Mouse (Mus musculus) thymus, adult 2 months (tissue): ENCODE data around the gene Pdia6.

Source experiments
- CTCF ChIP-seq: fragments of 200-500 bp; IDR thresholded peaks from 2 replicates; pipeline ENCODE4 v1.5.1; 2012; ENCODE audit warnings: mild to moderate bottlenecking, control low read depth, low read length, moderate library complexity, borderline replicate concordance; ENCODE audit not compliant: control insufficient read depth, poor library complexity, insufficient read depth; ENCODE audit errors: extremely low read depth
- POLR2A ChIP-seq: fragments of 200-500 bp; IDR thresholded peaks from 2 replicates; pipeline ENCODE4 v1.6.1; 2012; ENCODE audit warnings: mild to moderate bottlenecking, low read length, control low read depth, moderate library complexity; ENCODE audit not compliant: control insufficient read depth, poor library complexity, insufficient read depth; ENCODE audit errors: extremely low read depth

DNA sequence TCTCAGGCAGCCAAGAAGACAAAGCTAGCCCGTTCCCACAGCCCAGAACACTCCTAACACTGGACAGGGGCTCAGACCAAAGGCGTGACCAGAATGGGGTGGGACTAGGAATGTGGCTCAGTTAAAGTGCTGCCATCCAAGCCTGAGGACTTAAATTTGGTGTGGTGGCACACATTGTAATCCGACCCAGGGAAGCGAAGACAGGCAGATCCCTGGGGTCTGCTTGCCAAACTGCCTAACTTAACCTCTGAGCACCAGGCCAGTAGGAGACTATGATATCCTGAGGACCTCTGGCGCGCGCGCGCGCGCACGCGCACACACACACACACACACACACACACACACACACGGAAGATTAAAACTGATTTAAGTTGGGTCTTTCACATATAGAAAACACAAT, 34.8 kb upstream of the Pdia6 start:
- TF ChIP-seq CTCF (no peak), POLR2A (no peak)
